Mouse (Mus musculus) heart, embryonic 16.5 days (tissue): ENCODE measurements around the gene Pax8. TPM values are rescaled to one million over a fixed set of nuclear protein-coding genes. Genes with fewer than 3 reads are reported as not detected.

Source experiments
- ATAC-seq: fragments of 200-750 bp; cut with Nextera tagmentation; replicated peaks from 2 replicates; pipeline ENCODE4 v1.8.0; 2017; ENCODE audit warnings: moderate number of reproducible peaks; ENCODE audit not compliant: insufficient read depth, low FRiP score; ENCODE audit errors: extremely low read depth
- H3K27ac ChIP-seq: fragments of 300-500 bp; sonication (generic); 2 replicates; pipeline ENCODE4 v1.5.1; 2014; ENCODE audit warnings: mild to moderate bottlenecking, low read length, control low read depth, moderate library complexity
- H3K27me3 ChIP-seq: fragments of 300-500 bp; sonication (generic); 2 replicates; pipeline ENCODE4 v1.6.1; 2014; ENCODE audit warnings: low read length, mixed read lengths; ENCODE audit not compliant: control insufficient read depth, insufficient read depth
- H3K36me3 ChIP-seq: fragments of 300-500 bp; sonication (generic); 2 replicates; pipeline ENCODE4 v1.6.1; 2014; ENCODE audit not compliant: control insufficient read depth, insufficient read depth
- H3K4me1 ChIP-seq: fragments of 300-500 bp; sonication (generic); 2 replicates; pipeline ENCODE4 v1.6.1; 2014; ENCODE audit warnings: low read length, mixed read lengths; ENCODE audit not compliant: control insufficient read depth, insufficient read depth
- H3K4me2 ChIP-seq: fragments of 300-500 bp; sonication (generic); 2 replicates; pipeline ENCODE4 v1.6.1; 2014; ENCODE audit warnings: low read depth, mild to moderate bottlenecking, control low read depth, low read length
- H3K4me3 ChIP-seq: fragments of 300-500 bp; sonication (generic); 2 replicates; pipeline ENCODE4 v1.5.1; 2014; ENCODE audit warnings: mild to moderate bottlenecking, control low read depth, low read length
- H3K9ac ChIP-seq: fragments of 300-500 bp; sonication (generic); 2 replicates; pipeline ENCODE4 v1.6.1; 2014; ENCODE audit warnings: low read length, control low read depth
- H3K9me3 ChIP-seq: fragments of 300-500 bp; sonication (generic); replicated peaks from 2 replicates; pipeline ENCODE4 v1.6.1; 2016; ENCODE audit warnings: low read length; ENCODE audit not compliant: control insufficient read depth
- WGBS: fragments of 180-500 bp; shearing (Covaris S2); extraction: QIAGEN DNeasy Blood & Tissue Kit; methylation state at CpG from one replicate; pipeline ENCODE4 v1.1.7; 2014; 5-methylcytosine and 5-hydroxymethylcytosine counted together
- polyA plus RNA-seq: library from polyadenylated mRNA; unstranded; fragments of >200 nt; fragmentation: Nextera tagmentation; extraction: Ambion mirVana; gene quantifications from 2 replicates; pipeline ENCODE4 v1.2.1, GENCODE M21; 2015

Gene Pax8
- polyA plus RNA-seq, 1 experiment from 2014 or later, result not detected

GRCm38 (mm10) chr2:24429806-24430205 lies 45.6 kb downstream of the Pax8 start:
- no peaks in the 10 kb centered on the region for H3K9me3 ChIP-seq
- H3K4me2 ChIP-seq, result no peak overlapping the region
- no peak for ATAC-seq
- peaks cover 6% of the 10 kb centered on the region; the same call in 1 of the 2 replicates for H3K4me1 ChIP-seq
- H3K9ac ChIP-seq, result no peak overlapping the region
- 77% methylated on average over 4 of the region's 4 CpGs for WGBS
- H3K27ac ChIP-seq, result no peak overlapping the region
- H3K36me3 ChIP-seq, result no peaks in the 10 kb centered on the region
- no peaks in the 10 kb centered on the region for H3K27me3 ChIP-seq
- H3K4me3 ChIP-seq, result no peak overlapping the region

GRCm38 (mm10) chr2:24427866-24428675 lies 47.3 kb downstream of the Pax8 start:
- ATAC-seq, result no peak
- WGBS, result 57% methylated on average over 12 of the region's 12 CpGs
- no peak overlapping the region for H3K4me2 ChIP-seq

GRCm38 (mm10) chr2:24425630-24426029 lies 49.8 kb downstream of the Pax8 start:
- H3K9me3 ChIP-seq, result no peaks in the 10 kb centered on the region
- no peak for ATAC-seq
- H3K27ac ChIP-seq, result no peak overlapping the region
- H3K27me3 ChIP-seq, result no peaks in the 10 kb centered on the region
- no peak overlapping the region for H3K4me3 ChIP-seq
- H3K4me2 ChIP-seq, result no peak overlapping the region
- H3K4me1 ChIP-seq, result no peaks in the 10 kb centered on the region
- H3K36me3 ChIP-seq, result no peaks in the 10 kb centered on the region
- H3K9ac ChIP-seq, result no peak overlapping the region
- WGBS, result 72% methylated on average over 2 of the region's 2 CpGs

More at GRCm38 (mm10) chr2:24427866-24428675, 47.3 kb downstream of the Pax8 start:
- no peak overlapping the region for H3K9ac ChIP-seq
- H3K36me3 ChIP-seq, result no peaks in the 10 kb centered on the region
- H3K4me3 ChIP-seq, result no peak overlapping the region
- no peaks in the 10 kb centered on the region for H3K9me3 ChIP-seq
- H3K27ac ChIP-seq, result no peak overlapping the region
- H3K27me3 ChIP-seq, result no peaks in the 10 kb centered on the region
- H3K4me1 ChIP-seq, result no peaks in the 10 kb centered on the region

- 70% methylated on average over 3 of the region's 3 CpGs for WGBS
Measured at GRCm38 (mm10) chr2:24422815-24423214, 52.6 kb downstream of the Pax8 start.

GRCm38 (mm10) chr2:24421211-24421863 lies 54.1 kb downstream of the Pax8 start:
- no peaks in the 10 kb centered on the region for H3K27me3 ChIP-seq
- H3K4me2 ChIP-seq, result no peak overlapping the region
- H3K27ac ChIP-seq, result no peak overlapping the region
- peaks cover 4% of the 10 kb centered on the region; the same call in 1 of the 2 replicates for H3K4me1 ChIP-seq
- no peak for ATAC-seq
- 83% methylated on average over 6 of the region's 6 CpGs for whole genome bisulfite sequencing
- H3K4me3 ChIP-seq, result no peak overlapping the region
- H3K36me3 ChIP-seq, result no peaks in the 10 kb centered on the region
- no peaks in the 10 kb centered on the region for H3K9me3 ChIP-seq
- H3K9ac ChIP-seq, result no peak overlapping the region

More at GRCm38 (mm10) chr2:24422815-24423214, 52.6 kb downstream of the Pax8 start:
- Histone ChIP-seq H3K36me3 (no peaks in the 10 kb centered on the region), H3K9me3 (no peaks in the 10 kb centered on the region), H3K27me3 (no peaks in the 10 kb centered on the region), H3K4me1 (no peaks in the 10 kb centered on the region), H3K4me2 (no peak overlapping the region), H3K4me3 (no peak overlapping the region), H3K9ac (no peak overlapping the region), H3K27ac (no peak overlapping the region)
- no peak for ATAC-seq

GRCm38 (mm10) chr2:24417564-24417963 lies 57.8 kb downstream of the Pax8 start:
- Histone ChIP-seq H3K4me3 (no peak overlapping the region), H3K36me3 (no peaks in the 10 kb centered on the region), H3K4me1 (peaks cover 4% of the 10 kb centered on the region; the same call in 1 of the 2 replicates), H3K27ac (no peak overlapping the region), H3K9ac (no peak overlapping the region), H3K27me3 (no peaks in the 10 kb centered on the region), H3K4me2 (no peak overlapping the region), H3K9me3 (no peaks in the 10 kb centered on the region)
- WGBS, result 84% methylated on average over 4 of the region's 4 CpGs
- no peak for ATAC-seq

- H3K4me1 ChIP-seq, result peaks cover 4% of the 10 kb centered on the region; the same call in 1 of the 2 replicates
- H3K36me3 ChIP-seq, result no peaks in the 10 kb centered on the region
- no peak overlapping the region for H3K4me2 ChIP-seq
- 16% methylated on average over 2 of the region's 2 CpGs for WGBS
- no peak for ATAC-seq
- H3K4me3 ChIP-seq, result no peak overlapping the region
- H3K27ac ChIP-seq, result no peak overlapping the region
- no peaks in the 10 kb centered on the region for H3K9me3 ChIP-seq
- H3K9ac ChIP-seq, result no peak overlapping the region
- H3K27me3 ChIP-seq, result no peaks in the 10 kb centered on the region
Measured at GRCm38 (mm10) chr2:24417106-24417505, 58.3 kb downstream of the Pax8 start.

GRCm38 (mm10) chr2:24416668-24417067 lies 58.7 kb downstream of the Pax8 start:
- Histone ChIP-seq H3K4me1 (peaks cover 4% of the 10 kb centered on the region; the same call in 1 of the 2 replicates), H3K9ac (no peak overlapping the region), H3K27ac (no peak overlapping the region), H3K4me2 (no peak overlapping the region), H3K9me3 (no peaks in the 10 kb centered on the region), H3K27me3 (no peaks in the 10 kb centered on the region), H3K36me3 (no peaks in the 10 kb centered on the region), H3K4me3 (no peak overlapping the region)
- WGBS, result 9% methylated on average over 9 of the region's 9 CpGs
- ATAC-seq, result no peak

- Histone ChIP-seq H3K9me3 (no peaks in the 10 kb centered on the region), H3K27me3 (no peaks in the 10 kb centered on the region), H3K27ac (no peak overlapping the region), H3K4me3 (no peak overlapping the region), H3K4me2 (no peak overlapping the region), H3K9ac (no peak overlapping the region), H3K4me1 (peaks cover 4% of the 10 kb centered on the region; the same call in 1 of the 2 replicates), H3K36me3 (no peaks in the 10 kb centered on the region)
- no peak for ATAC-seq
- WGBS, result 77% methylated on average over 4 of the region's 4 CpGs
Measured at GRCm38 (mm10) chr2:24413677-24414076, 61.7 kb downstream of the Pax8 start.
